Mouse (Mus musculus): Measurements from ENCODE around the gene Kcna3.

Kcna3 gene

DNA sequence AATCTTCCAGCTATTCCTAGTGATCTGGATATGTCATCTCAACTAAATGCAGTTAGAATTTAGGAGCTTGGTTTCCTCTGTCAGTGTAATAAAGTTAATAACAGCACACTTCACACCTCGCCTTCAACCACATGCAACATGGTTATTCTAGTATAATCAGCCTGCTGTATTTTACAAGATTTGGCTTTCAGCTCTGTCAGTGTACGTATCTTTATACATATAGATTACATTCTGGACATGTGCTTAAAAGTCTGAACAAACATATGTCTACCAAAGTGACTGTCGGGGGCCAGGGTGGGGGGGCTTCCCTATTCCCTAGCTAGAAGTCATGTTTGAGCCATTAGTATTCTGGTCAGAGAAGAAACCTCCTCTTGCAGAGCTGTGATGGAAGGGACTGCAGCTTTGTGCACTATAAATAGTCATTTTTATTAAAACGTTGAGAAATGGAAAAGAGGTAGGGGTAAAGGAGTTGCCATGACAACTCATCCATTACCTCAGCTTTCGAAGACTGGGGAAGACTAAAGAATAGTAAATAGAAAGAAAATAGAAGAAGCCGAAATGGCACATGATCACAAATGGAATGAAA is 29.6 kb downstream of the Kcna3 start:
- DNase-seq (ENCODE audit: low spot score): no peak

DNA sequence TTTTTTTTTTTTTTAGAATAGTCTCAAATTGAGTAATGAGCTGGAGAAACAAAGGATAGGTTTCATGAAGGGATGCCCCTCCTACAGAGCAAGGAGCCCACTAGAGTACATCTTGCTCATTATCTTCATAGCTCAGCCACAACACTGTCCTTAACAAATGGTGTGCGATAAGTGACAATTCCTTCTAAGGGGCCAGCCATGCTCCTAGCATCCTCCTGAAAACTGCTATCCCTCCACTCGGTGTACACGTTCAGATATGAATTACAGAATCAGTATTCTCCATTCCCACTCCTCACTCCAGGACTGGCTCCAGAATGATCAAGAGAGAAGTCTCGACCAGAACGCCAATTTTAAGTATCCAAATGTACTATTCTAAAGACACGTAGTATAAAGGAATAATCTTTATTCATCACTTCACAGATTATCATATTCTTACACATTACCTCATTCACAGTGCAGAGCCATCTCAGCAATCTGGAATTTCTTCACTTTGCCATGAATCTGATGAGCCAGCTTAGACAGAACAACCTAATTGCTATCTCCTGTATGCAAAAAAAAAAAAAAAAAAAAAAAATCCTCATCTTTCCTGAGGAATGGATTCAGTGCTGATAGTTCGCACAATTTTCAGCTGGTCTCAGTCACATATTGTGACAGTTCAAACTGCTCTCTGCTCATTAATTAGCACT is 30.3 kb downstream of the Kcna3 start:
- DNase-seq (ENCODE audit: low spot score): no peak

DNA sequence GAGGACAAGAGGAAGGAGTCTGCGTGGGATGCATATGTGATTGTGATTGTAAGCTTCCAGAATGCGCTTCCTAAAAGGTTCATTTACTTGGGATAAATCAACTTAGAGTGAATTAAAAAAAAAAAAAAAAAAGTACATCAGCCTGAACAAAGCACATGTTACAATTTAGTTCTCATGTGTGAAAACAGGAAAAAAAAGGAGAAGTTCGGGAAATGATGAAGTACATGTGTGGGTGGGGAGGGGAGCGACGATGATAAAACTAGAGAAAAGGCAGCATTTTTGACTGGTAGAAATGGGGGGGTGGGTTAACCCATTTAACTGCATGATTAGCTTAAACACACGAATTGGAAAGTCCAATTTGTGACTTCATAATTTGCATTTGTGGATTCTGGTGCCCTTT is 31.3 kb downstream of the Kcna3 start:
- DNase-seq (ENCODE audit: low spot score): no peak

DNA sequence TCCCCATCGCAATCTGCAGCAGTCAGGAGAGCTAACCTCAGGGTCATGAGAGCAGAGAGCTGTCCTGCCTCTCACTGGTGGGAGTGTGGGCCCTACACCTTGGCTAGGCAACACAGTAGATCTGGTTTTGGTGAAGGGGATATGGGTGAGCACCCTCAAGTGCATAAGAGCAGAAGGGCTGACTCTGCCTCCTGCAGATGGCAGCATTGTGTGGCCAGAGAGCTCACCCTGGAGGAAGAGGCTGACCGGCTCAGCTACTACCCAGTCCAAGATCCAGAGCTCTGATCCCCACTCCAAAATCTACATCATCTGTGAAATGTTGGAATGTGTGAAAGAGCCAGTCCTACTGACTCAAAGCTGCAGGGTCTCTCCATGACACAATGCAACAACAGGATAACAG is 37.9 kb downstream of the Kcna3 start:
- DNase-seq (ENCODE audit: low spot score): no peak

DNA sequence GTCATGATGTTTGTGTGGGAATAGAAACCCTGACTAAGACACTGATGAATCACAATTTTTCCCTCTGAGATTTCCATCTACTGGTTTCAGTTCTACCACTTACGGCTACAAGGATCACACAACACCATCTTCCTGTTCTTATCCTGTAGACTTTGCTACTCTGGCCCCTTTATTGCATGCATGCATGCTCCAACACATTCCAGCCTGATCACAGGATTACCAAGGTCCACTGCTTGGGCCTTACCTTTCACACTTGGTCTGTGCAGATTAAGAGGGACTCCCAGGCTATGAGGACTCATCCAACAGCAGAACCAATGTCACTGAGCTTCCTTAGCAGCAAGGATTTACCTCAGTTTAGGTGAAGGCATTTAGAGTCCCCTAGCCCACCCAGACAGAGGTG is 39.7 kb downstream of the Kcna3 start:
- DNase-seq (ENCODE audit: low spot score): no peak

DNA sequence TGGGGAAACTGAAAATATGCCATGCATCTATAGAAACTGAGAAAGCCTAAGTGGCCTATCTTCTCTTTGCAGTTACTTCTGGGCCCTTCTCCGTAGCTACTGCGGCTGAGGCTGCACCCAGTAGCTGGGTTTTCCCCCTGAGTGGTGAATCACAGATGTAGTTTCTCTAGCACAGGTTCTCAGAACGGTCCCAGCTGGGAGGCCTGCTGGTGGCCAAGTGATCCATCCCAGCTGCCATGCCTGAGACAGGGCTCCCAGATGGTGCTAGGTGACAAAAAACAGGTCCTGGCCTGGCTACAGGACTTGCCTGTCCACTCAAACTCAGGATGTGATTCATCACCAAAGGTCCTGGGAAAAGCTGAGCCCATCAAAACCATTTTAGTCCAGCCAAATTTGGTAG is 40.7 kb downstream of the Kcna3 start:
- no peak for DNase-seq (ENCODE audit: low spot score)

DNA sequence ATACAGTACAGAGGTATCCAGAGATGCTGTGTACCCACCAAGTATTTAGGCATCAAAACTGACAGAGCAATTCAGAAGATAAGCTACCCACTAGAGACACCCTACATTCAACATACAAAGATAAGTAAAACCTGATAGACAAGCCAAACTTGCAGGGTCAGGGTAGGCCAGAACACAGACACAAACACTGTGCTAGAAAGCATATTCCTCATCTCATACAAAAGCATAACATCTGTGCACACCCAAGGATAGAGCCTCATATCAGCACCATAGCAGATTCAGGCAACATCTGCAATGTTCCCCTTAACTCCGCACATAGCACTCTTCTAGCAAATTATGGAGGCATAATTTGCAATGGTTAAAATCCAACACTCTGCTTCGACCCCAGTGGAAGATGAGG is 41.1 kb downstream of the Kcna3 start:
- DNase-seq (ENCODE audit: low spot score): no peak

DNA sequence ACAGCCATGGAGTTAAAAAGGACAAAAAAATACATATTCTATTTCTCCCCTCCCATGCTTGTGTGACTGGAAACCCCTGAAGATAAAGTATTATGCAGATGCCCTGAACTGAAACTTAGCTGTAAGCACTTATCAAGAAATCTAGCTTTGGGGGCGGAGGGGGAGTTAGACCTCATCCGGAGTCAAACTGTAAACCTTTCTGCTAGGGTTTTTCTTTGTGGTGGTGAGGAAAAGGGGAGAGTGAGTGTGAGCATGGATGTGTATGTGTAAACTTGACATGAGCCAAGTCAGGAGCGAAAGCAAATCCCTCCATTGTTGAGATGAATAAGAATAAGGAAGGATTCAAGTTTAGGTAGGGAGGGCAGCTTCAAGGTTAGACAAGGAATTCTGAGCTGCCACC is 44.8 kb downstream of the Kcna3 start:
- no peak for DNase-seq (ENCODE audit: low spot score)

DNA sequence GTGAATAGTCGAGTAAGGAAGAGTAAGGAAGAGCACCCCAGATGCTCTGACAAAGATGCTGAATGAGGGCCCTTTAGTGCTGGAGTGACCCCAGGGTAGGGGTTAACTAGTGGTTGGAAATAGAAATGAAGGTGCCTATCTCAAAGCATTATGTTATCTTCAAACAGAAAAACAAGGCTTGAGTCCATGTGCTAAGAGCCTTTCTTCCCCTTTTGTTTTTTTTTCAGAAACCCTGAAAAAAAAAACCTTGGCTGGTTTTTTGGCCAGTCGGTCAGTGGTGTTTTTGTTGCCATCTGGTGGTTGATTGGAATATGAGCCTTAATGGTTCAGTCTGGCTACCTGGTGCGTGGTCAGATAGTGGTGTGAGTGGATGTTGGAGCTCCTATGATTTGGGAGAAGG is 45.3 kb downstream of the Kcna3 start:
- no peak for DNase-seq (ENCODE audit: low spot score)

DNA sequence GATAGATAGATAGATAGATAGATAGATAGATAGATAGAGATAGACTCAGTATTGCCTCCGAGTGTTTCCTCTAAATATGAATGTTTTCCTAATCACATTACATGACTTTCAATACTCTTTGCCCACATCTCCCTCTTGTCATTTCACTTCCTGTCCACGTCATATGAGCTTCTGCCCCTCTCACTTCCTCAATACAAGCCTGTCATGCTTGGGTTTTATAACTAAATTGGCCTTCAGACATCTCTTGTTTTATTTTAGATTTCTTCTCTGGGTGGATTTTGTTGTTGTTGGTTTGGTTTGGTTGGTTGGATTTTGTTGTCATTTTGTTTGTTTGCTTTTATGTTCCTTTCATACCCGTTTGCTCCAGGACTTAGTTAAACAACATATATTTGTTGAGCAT is 48.6 kb downstream of the Kcna3 start:
- no peak for DNase-seq (ENCODE audit: low spot score)

DNA sequence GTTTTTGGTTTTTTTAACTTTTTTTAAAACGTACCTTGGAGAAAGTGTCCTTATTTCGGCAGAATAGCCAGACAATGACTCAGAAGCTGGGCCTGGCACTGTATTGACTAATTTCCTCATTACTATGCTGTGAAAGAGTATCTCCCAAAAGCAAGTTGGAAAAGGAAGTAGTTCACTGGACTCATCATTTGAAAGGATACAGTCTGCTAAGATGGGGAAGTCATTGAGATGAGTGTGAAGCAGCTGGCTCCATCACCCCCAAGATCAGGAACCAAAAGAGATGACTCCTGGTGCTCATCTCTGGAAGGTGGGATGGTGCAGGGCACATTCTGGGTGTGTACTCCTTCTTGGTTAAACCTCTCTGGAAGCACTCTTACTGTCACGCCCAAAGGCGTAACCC is 51.4 kb downstream of the Kcna3 start:
- no peak for DNase-seq (ENCODE audit: low spot score)

All from testis, postnatal 10 days (tissue).